Mouse (Mus musculus): ENCODE measurements around the gene Riok1. TPM values are rescaled to one million over a fixed set of nuclear protein-coding genes. Genes with fewer than 3 reads are reported as not detected.

The Riok1 gene
- total RNA-seq, 4 experiments from 2014 or later: 28.4 to 45.0 (median 40.1) TPM

GRCm38 (mm10) chr13:38064854-38065663 lies 28.3 kb downstream of the Riok1 start:
- DNase-seq: peak; percentile 29

GRCm38 (mm10) chr13:38070945-38071344 lies 34.1 kb downstream of the Riok1 start:
- DNase-seq: peak; percentile 23

- DNase-seq: no peak
These were observed 36.8 kb downstream of the Riok1 start for GRCm38 (mm10) chr13:38073374-38074307.

DNA sequence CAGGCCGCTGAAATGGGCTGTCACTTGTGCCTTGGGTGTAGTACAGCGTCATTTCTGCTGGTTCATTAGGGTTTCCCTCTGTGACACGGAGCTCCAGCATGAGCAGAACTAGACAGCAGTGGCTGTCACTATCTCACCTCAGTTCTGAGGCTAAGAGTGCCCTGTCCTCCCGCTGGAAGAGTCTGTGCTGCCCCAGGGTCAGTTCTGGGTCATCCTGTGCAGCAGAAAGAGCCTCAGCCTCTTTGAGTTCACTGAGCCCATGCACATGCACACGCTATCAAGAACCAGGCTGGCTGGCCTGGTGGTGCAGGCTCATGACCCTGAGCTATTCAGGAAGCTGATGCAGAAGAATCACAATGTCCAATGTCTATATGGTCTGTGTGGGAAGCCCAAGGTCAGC lies 37.6 kb downstream of the Riok1 start:
- no peak for DNase-seq

DNA sequence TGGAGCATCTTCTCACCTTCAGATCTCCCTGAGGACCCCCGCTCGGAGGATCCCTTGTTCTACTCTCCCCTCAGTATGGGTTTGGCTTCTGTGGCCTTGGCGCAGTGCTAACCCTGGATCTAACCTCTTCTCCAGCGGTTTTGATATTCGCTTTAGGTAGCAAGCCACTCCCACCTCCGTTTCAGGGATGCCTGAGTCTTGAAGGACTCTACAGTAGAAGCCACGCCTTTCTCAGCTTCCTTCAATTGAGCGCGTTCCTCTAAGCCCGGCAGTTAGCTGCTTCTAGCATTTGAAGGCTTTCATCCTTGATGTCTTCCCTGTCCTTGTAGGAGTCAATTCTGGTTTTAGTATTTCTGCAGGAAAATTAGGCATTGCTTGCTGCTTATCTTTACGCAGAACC lies 40.3 kb downstream of the Riok1 start:
- no peak for DNase-seq

- DNase-seq: no peak
These were observed 42.0 kb downstream of the Riok1 start for GRCm38 (mm10) chr13:38078836-38079235.

DNA sequence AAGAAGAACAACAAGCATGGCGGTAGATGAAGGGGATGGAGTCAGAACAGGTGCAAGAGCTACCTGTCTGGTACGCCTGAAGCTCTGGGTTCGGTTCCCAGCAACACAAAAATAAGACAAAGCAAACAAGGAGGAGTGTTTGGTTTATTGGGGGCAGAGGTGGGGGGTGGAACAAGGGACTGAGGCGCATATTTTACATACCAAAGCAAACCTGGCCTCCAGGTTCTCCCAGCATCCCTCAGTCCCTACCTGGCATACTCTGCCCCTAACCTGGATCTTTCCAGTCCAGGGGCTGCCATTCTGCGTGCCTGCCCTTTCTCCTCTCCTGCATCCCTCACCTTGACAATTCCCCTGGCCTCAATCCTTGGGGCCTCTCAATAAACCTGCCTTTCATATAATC lies 42.6 kb downstream of the Riok1 start:
- DNase-seq: no peak

GRCm38 (mm10) chr13:38080014-38080413 lies 43.2 kb downstream of the Riok1 start:
- no peak for DNase-seq

DNA sequence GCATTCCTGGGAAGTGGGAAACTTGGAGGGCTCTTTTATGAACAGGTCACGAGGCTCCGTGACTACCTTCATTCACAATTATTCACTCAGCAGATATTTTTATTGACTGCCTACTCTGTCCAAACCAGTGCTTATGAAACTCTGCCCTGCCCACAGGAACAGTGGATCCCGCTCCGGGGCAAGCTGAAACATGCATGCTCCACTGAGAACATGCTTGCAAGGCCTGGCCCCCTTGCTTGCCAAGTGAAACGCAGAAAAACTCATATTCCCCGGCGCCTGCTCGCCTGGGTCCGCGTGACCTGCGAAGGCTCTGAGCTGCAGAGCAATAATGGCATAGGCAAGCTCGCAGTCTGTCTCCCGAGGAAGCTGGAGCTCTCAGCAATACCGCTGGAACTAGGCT lies 43.9 kb downstream of the Riok1 start:
- DNase-seq: no peak

DNA sequence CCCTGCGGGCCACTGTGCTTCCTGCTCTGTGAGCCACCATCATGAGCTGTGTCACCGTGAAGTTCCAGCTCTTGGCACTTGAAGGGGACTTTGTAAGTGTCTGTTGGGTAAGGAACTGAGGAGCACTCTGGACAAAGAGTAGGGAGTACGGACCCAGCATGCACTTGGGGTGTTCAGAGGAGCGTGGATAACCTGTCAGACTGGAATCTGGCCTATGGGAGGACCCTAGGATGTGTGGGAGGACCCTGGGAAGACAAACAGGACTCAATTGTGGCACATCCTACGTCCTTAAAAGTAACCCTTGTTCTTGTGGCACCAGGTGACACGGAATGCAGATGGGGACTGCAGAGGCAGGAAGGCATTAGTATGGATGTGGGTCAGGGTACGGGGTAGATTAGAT lies 44.4 kb downstream of the Riok1 start:
- DNase-seq: no peak

DNA sequence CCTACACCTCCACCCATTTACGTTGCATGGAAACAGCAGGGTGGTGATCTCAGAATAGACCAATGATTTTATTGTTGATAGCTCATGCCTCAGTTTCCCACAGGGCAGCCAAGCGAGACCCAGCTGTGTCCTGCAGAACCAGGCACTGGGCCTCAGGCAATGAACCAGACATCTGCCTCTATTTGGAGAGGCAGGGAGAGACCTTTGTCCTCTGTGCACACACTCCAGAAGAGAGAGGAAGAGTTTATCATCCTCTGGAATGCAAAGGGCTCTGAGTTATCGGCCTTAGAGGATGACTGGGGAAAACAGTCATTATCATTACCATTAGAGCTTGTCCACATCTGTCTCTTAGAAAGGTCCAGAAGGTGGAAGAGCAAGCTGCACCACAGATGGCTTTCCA lies 49.9 kb downstream of the Riok1 start:
- no peak for DNase-seq

DNA sequence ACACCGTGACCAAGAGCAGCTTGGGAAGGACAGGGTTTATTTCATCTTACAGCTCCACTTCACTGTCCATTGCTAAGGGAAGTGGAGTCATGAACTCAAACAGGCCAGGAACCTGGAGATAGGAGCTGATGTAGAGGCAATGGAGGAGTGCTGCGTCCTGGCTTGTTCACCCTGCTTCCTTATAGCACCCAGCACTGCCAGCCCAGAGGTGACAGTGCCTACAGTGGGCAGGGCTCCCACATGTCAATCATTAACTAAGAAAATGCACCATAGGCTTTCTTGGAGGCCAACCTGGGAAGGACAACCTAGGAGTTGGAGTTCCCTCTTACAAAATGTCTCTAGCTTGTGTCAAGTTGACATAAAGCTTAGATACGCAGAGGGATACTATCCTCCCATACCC lies 51.2 kb downstream of the Riok1 start:
- DNase-seq: no peak

GRCm38 (mm10) chr13:38089449-38089848 lies 52.7 kb downstream of the Riok1 start:
- no peak for DNase-seq

- DNase-seq: no peak
These were observed 53.1 kb downstream of the Riok1 start for GRCm38 (mm10) chr13:38089871-38090270.

- no peak for DNase-seq
These were observed 59.4 kb downstream of the Riok1 start for GRCm38 (mm10) chr13:38096207-38096606.

DNA sequence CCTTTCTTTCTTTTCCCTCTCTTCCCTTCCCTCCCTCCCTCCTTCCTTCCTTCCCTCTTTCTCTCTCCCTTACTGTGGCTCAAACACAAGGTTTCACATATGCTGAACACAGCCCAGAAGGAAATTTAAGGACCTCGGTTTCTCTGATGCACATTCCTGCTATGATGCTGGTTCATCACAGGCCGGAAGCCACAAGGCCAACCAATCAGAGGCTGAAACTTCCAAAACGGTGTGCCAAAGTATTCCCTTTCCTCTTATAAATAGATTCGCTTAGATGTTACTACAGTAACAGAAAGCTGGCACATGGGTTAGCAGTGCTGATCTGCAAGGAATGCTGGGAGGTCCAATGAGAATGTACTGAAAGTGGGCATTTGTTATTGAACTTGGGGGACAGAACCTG lies 66.6 kb downstream of the Riok1 start:
- DNase-seq: no peak

- no peak for DNase-seq
These were observed 67.7 kb downstream of the Riok1 start for GRCm38 (mm10) chr13:38104501-38104900.

- no peak for DNase-seq
These were observed 72.3 kb downstream of the Riok1 start for GRCm38 (mm10) chr13:38109081-38109480.

Small RNA genes lying within 50 kb of the gene (microRNA-seq; reads per million reads assigned to microRNA genes)
- 0 reads per million in 2 experiments for gene Gm27387

Other genes with a start within 250 kb of the Riok1 start
- 100 to 1,000 TPM; 154 to 167 (median 160) TPM for gene Ssr1, start 42.8 kb upstream of the Riok1 start, total RNA-seq (2022)
- 1 to 10 TPM; 3.3 to 6.6 (median 4.4) TPM for gene Cage1, start 74 bp downstream of the Riok1 start, total RNA-seq (2022)
- gene Dsp, start 114.3 kb downstream of the Riok1 start, total RNA-seq (2022): 1 to 10 TPM in 3 of 4 experiments, under 1 TPM in 1; 0.86 to 4.5 (median 2.1) TPM
- 10 to 100 TPM; 14.0 to 28.6 (median 21.0) TPM for gene Snrnp48, start 167.9 kb downstream of the Riok1 start, total RNA-seq (2022)